Mouse (Mus musculus) lung, postnatal 36 days (tissue): ENCODE data around the gene Dab1.

Source experiments
- DNase-seq: peaks from one replicate; pipeline ENCODE4 v3.0.0; 2022; ENCODE audit warnings: mixed read lengths

Gene Dab1

GRCm38 (mm10) chr4:104399106-104399730, 780.1 kb downstream of the Dab1 start:
- no peak for DNase-seq

GRCm38 (mm10) chr4:104404099-104404498, 784.9 kb downstream of the Dab1 start:
- DNase-seq: no peak

GRCm38 (mm10) chr4:104410922-104411321, 791.8 kb downstream of the Dab1 start:
- no peak for DNase-seq

- DNase-seq: no peak
These were observed 796.3 kb downstream of the Dab1 start for GRCm38 (mm10) chr4:104415482-104415881.

- no peak for DNase-seq
These were observed 799.2 kb downstream of the Dab1 start for GRCm38 (mm10) chr4:104418354-104418753.

GRCm38 (mm10) chr4:104420983-104421680, 802.0 kb downstream of the Dab1 start:
- DNase-seq: no peak

- no peak for DNase-seq
These were observed 810.0 kb downstream of the Dab1 start for GRCm38 (mm10) chr4:104429127-104429526.

- DNase-seq: no peak
These were observed 812.2 kb downstream of the Dab1 start for GRCm38 (mm10) chr4:104431231-104431855.

- no peak for DNase-seq
These were observed 813.0 kb downstream of the Dab1 start for GRCm38 (mm10) chr4:104432150-104432549.

GRCm38 (mm10) chr4:104435736-104436135, 816.6 kb downstream of the Dab1 start:
- no peak for DNase-seq

GRCm38 (mm10) chr4:104436411-104436810, 817.3 kb downstream of the Dab1 start:
- DNase-seq: no peak

- no peak for DNase-seq
These were observed 819.6 kb downstream of the Dab1 start for GRCm38 (mm10) chr4:104438730-104439129.

GRCm38 (mm10) chr4:104439641-104440040, 820.5 kb downstream of the Dab1 start:
- DNase-seq: no peak

GRCm38 (mm10) chr4:104442925-104443747, 824.0 kb downstream of the Dab1 start:
- no peak for DNase-seq

- DNase-seq: no peak
These were observed 824.6 kb downstream of the Dab1 start for GRCm38 (mm10) chr4:104443775-104444174.

- DNase-seq: no peak
These were observed 825.8 kb downstream of the Dab1 start for GRCm38 (mm10) chr4:104444985-104445384.

- DNase-seq: no peak
These were observed 829.0 kb downstream of the Dab1 start for GRCm38 (mm10) chr4:104448199-104448598.

GRCm38 (mm10) chr4:104450645-104451044, 831.5 kb downstream of the Dab1 start:
- DNase-seq: no peak

- no peak for DNase-seq
These were observed 833.4 kb downstream of the Dab1 start for GRCm38 (mm10) chr4:104452587-104452986.

GRCm38 (mm10) chr4:104455151-104455550, 836.0 kb downstream of the Dab1 start:
- no peak for DNase-seq

GRCm38 (mm10) chr4:104455760-104456159, 836.6 kb downstream of the Dab1 start:
- DNase-seq: no peak

- no peak for DNase-seq
These were observed 837.2 kb downstream of the Dab1 start for GRCm38 (mm10) chr4:104456173-104456873.

GRCm38 (mm10) chr4:104458726-104459125, 839.6 kb downstream of the Dab1 start:
- no peak for DNase-seq
